Mouse (Mus musculus) erythroblast, embryonic 14.5 days (primary cell): Measurements from ENCODE around the gene Fam169a.

ENCODE experiments used
- GATA1 ChIP-seq: IDR thresholded peaks from 2 replicates; pipeline ENCODE4 v1.6.1; 2012; ENCODE audit warnings: low read length, inconsistent platforms, mixed read lengths
- TAL1 ChIP-seq: IDR thresholded peaks from 3 replicates; pipeline ENCODE4 v1.6.1; 2012; ENCODE audit warnings: low read length, inconsistent platforms, mixed read lengths

- TF ChIP-seq GATA1 (no peak), TAL1 (no peak)
Measured at GRCm38 (mm10) chr13:97080615-97081014, 13.5 kb downstream of the Fam169a start.
